Mouse (Mus musculus) R1 (cell line): ENCODE results near the gene Sept9.

Experiments used
- DNase-seq: peaks from one replicate; pipeline ENCODE4 v3.0.0-alpha.2; 2018; ENCODE audit warnings: low read depth, low spot score

The Sept9 gene

DNA sequence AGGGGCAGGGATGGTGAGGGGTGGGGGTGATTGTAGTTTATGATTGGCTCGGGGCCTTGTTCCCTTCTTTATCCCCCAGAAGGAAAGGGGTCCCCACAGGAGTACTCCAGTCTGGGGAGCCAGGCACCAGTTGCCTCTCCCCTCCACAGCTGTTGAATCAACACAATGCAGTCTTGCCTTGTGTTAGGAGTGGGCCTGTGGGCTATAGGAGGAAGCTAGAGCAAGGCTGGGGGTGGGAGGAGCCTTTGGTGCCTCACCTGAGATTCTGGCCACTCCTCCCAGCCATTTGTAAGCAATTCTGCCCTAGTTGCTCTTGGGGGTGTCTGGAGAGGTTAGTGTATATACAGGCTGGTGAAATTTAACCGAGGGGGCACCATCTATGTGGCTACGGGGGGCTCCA lies 88.3 kb downstream of the Sept9 start:
- no peak for DNase-seq

GRCm38 (mm10) chr11:117288765-117289164 lies 89.3 kb downstream of the Sept9 start:
- DNase-seq = no peak

GRCm38 (mm10) chr11:117291271-117292059 lies 92.0 kb downstream of the Sept9 start:
- no peak for DNase-seq

- DNase-seq = no peak
These were observed 93.0 kb downstream of the Sept9 start for GRCm38 (mm10) chr11:117292446-117292845.

DNA sequence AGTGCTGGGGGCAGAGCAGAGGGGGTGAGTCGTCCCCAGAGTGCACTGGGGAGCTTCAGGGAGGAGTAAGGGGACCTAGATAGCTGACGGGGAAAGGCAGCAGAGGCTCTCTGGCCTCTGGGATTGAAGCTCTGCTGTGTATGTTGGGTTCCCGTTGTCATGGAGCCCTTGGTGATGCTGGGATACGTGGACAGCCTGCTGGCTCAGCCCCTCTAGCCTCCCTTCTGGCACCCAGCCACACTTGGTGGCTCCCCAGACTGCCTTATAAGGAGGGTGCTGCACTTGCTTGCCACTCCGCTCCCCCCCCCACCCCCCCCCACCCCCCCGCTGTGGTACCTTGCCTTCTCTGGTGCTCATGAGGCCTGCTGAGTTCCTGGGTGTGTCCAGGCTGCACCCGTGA lies 95.8 kb downstream of the Sept9 start:
- DNase-seq = no peak

DNA sequence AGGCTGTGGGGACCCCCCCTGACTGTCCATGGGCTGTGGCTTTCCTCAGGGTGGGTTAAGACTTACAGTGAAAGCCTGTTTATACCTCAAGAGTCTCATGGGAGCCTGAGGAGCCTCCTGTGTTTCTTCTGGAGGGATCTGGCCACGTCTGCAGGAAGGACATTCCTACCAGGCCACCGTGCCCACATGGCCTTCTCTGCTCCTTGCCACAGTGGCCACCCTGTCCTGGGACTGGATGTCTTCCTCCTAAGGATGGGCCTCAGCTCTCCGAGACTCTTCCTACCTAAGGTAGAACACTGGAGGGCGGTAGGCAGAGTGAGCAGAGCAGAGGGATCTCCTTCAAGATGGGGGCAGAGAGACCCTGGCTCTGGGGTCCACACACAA lies 96.6 kb downstream of the Sept9 start:
- DNase-seq = no peak

- DNase-seq = no peak
These were observed 97.2 kb downstream of the Sept9 start for GRCm38 (mm10) chr11:117296500-117297189.

- no peak for DNase-seq
These were observed 97.8 kb downstream of the Sept9 start for GRCm38 (mm10) chr11:117297190-117297829.

- DNase-seq = no peak
These were observed 100.3 kb downstream of the Sept9 start for GRCm38 (mm10) chr11:117299741-117300140.

DNA sequence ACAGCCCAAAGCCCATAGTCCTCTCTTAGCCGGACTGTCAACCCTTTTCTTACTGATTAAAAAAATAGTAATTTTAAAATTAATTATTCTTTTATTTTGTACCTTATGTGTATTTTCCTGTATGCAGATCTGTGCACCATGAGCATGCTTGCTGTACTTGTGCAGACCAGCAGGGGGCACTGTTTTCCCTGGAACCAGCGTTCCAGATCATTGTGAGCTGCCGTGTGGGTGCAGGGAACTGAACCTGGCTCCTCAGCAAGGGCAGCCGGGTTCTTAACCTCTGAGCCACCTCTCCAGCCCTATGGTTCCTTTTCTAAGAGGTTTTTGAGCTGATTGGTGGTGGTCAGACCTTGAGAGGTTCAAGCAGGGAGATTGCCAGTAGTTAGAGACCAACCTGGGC lies 101.3 kb downstream of the Sept9 start:
- peak; percentile 74 for DNase-seq

DNA sequence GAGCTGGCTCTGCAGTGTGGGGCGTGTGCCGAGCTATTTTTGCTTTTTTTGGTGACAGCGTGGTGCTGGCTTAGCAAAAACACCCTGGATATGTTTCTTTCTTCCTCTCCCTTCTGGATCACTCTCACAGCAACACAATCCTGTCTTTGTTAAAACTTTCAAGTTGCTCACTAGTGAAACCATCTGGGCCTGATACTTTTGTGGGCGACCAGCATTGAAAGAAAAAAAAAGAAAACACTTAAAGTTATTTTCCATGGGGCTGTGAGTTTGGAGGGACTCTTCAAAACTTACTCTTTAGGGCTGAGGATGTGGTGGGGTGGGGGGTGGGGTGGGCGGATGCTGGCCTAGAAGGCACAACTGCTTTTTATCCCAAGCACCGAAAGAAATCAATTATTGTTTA lies 102.3 kb downstream of the Sept9 start:
- no peak for DNase-seq

GRCm38 (mm10) chr11:117302371-117302770 lies 102.9 kb downstream of the Sept9 start:
- no peak for DNase-seq

DNA sequence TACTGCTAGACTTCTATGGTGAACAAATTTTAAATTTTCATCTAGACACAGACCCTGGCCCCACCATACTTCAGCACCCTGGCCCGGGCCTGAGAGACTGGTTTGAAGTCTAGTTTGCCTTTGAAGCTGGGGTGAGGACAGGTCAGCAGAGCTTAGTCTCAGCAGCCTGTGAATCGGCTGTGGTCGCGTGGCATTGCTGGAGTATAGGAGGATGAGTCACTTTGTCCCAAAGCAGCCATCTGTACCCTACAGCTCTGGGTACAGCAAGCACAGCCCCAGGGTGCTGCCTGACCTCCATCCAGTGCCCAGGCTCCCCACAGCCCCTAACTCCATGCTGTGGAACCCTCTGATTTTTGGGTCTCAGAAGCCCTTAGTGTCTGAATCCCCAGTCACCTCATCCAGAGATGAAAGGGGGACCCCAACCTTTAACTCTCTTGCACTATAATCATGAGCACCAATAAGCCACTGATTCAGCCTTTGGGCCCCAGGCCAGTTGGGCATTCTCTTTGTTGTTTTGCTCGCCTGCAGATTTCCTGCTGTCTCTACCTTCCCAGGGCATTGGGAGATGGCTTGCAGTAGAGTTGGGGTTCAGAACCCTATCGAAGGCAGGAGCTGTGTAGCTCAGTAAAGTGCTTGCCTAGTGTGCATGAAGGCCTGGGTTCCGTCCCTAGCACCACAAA lies 106.2 kb downstream of the Sept9 start:
- no peak for DNase-seq

GRCm38 (mm10) chr11:117306311-117307088 lies 107.0 kb downstream of the Sept9 start:
- DNase-seq = no peak

DNA sequence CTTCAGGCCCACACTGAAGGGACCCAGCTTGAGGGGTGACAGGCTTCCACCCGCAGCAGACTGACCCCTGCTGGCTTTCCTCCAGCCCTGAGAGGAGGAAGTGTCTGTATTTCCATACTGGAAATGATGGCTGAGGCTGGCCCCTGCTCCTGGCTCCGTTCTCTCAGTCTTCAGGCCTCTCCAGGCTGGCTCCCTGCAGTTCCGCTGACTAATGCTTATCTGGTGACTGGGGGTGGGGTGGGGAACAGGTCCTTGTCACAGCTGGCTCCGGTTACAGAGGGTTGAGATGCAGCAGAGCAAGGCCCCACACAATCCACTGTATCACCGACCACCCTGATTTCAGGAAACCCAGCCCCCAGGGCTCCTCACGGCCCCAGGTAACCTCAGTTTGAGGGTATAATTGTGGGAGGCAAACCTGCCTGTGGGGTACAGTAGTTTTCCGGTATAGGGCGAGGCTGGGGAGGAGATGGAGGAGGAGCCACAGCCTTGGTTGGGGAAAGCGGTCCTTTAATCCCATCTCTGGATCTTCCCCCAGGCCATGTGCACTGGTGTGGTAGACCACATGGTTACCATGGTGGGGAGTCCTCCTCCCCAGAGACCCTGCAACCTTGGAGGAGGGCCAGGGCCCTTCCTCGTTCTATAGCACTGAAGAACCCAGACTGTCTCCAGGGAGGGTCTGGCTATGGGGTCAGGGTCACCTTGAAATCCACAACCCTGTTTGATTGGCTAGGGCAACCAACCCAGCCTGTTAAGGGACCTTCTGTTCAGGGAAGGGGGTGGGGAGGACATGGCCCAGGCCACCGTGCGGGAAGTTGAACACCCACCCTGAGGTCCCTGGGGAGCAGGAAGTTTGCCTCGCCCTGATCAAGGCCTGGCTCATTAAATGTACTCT lies 108.7 kb downstream of the Sept9 start:
- peak; percentile 93 for DNase-seq

- no peak for DNase-seq
These were observed 109.9 kb downstream of the Sept9 start for GRCm38 (mm10) chr11:117309108-117309917.

GRCm38 (mm10) chr11:117309918-117310287 lies 110.4 kb downstream of the Sept9 start:
- DNase-seq = no peak

DNA sequence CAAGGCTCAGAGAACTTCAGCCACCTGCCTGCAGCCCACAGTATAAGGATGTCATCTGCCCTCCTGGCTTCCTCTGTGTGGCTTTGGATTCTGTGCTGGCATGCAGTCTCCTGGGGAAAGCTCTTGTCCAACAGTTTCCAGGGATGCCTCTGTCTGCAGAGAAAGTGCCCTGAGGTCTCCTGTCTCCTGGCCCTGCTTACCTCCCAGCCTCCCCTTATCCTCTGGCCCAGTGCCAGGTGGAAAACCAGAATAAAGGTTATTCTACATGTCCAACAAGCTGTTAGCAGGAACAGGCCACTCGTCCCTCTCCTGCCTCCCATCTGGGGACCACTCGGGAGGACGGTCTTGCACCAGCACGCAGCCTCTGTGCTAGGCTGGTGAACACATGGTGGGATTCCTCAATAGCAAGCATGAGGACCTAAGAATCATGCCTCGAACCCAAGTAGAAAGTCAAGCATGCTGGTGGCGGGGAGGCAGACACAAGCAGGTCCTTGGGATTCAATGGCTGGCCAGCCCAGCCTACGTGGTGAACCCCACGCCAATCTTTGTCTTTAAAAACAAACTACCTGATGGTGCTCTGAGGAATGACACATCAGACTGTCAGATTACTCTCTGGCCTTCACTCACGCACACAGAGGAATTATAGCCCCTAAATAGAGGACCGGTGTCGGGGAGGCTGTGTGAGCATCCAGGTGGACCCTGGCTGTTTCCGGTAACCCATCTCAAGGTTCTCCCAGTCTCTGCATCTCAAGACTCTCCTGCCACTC lies 111.1 kb downstream of the Sept9 start:
- no peak for DNase-seq
